In the genomic region with DNA sequence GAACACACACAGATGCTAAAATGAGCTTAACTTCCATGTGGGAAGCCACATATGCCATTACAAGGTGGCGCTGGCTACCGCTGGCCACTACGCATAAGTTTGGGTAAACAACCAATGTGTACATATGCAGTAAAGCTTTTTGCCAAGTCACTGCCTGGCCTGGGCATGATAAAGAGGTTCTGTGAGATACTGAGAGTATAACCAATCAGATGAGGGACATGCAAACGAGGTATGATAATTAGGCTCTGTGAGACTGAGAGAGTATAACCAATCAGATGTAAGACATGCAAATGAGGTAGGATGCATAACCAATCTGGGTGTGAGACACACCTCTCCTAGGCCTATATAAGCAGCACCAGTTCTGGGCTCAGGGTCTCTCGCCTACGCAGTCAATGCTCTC, we compare ENCODE assay signal across 8 mouse cellular contexts. TPM values are rescaled to one million over a fixed set of nuclear protein-coding genes. Genes with fewer than 3 reads are reported as not detected.
DNase-seq lines count a peak whose midpoint lies in the region; ATAC-seq and TF ChIP-seq lines count a peak whose summit lies in the region.
"Not testable (repeated sequence)": the region's sequence is repeated elsewhere in the genome, so short reads cannot be mapped to it uniquely, and the experiment has no call there.
"Had no signal": no experiment of that assay in that cellular context is flagged by ENCODE, and none has a peak within 500 bp of the region (broad histone marks: within the 10 kb centered on the region; RNA-seq: fewer than 3 reads in every experiment).

No protein-coding gene starts in this region.

- TF ChIP-seq CTCF in MEL (IDR thresholded peaks at IDR 0.05 in 2 of 3, conservative IDR thresholded peaks at IDR 0.05 in 1 of 3; ENCODE audit: control insufficient read depth in 1 of 3, insufficient read depth in 1 of 3, low read depth in 2 of 3, low read length in 3 of 3, poor library complexity in 1 of 3, severe bottlenecking in 1 of 3); liver, postnatal 0 days (IDR thresholded peaks at IDR 0.05; ENCODE audit: low read depth): not testable (repeated sequence)

- not testable (repeated sequence) for TF ChIP-seq RAD21 in MEL (IDR thresholded peaks at IDR 0.05; ENCODE audit: low read depth, low read length)

- not testable (repeated sequence) for H3K4me1 ChIP-seq in ES-E14 (ENCODE audit: control insufficient read depth in 2 of 2, insufficient read depth in 2 of 2, low read length in 2 of 2, poor library complexity in 1 of 2); MEL (ENCODE audit: control insufficient read depth in 1 of 2, insufficient read depth in 2 of 2, low read length in 2 of 2); liver, postnatal 0 days (ENCODE audit: insufficient read depth)

- H3K9ac ChIP-seq in ES-E14 (ENCODE audit: insufficient read depth, low read depth, low read length, poor library complexity, severe bottlenecking); MEL (ENCODE audit: control insufficient read depth, low read depth, low read length, poor library complexity, severe bottlenecking); liver, postnatal 0 days (replicated peaks): not testable (repeated sequence)

- H3K4me2 ChIP-seq in liver, postnatal 0 days (ENCODE audit: low read depth, low read length): not testable (repeated sequence)

- peak; percentile 20 for DNase-seq in 416B (ENCODE audit: low read depth)
- not testable (repeated sequence) for DNase-seq in ES-E14 (ENCODE audit: low read depth, low spot score); liver, postnatal 0 days
- peak; percentile 27 for DNase-seq in MEL (ENCODE audit: low read depth, low spot score)
- DNase-seq in R1 (ENCODE audit: low read depth, low spot score): peak; percentile 65
- DNase-seq in ZHBTc4 (ENCODE audit: low read depth, low spot score): peak; percentile 36
- DNase-seq in heart, adult 11 months: peak; percentile 61

- not testable (repeated sequence) for H3K79me2 ChIP-seq in MEL (ENCODE audit: control insufficient read depth, insufficient read depth, low read length, poor library complexity)

- 85% methylated on average over 6 of the region's 6 CpGs for WGBS in liver, postnatal 0 days (ENCODE audit: insufficient replicate concordance)

- H3K4me3 ChIP-seq in ES-E14 (ENCODE audit: insufficient read depth in 1 of 2, low read depth in 1 of 2, low read length in 2 of 2, poor library complexity in 1 of 2, severe bottlenecking in 1 of 2); MEL (ENCODE audit: control insufficient read depth in 1 of 2, insufficient read depth in 1 of 2, low read depth in 2 of 2, low read length in 2 of 2); liver, postnatal 0 days (ENCODE audit: low read depth, low read length): not testable (repeated sequence)

- not testable (repeated sequence) for H3K27ac ChIP-seq in ES-E14 (ENCODE audit: insufficient read depth, low read depth, low read length, poor library complexity, severe bottlenecking); MEL (ENCODE audit: control insufficient read depth, low read depth, low read length); liver, postnatal 0 days (ENCODE audit: low read depth)

- not testable (repeated sequence) for TF ChIP-seq EP300 in MEL (IDR thresholded peaks at IDR 0.05; ENCODE audit: low read depth in 1 of 2, low read length in 2 of 2)
- TF ChIP-seq EP300 in liver, postnatal 0 days (IDR thresholded peaks at IDR 0.05; ENCODE audit: low read depth): 0 out of 2 replicates have a peak, but pooled peaks have one; percentile 10

- H3K27me3 ChIP-seq in MEL (ENCODE audit: control insufficient read depth in 1 of 2, insufficient read depth in 2 of 2, low read length in 2 of 2); liver, postnatal 0 days (ENCODE audit: insufficient read depth, low read length): not testable (repeated sequence)

- in situ Hi-C loops in ES-E14 (cut with MboI; ENCODE audit: low sequenced_read_pairs in 2 of 2, unreplicated experiment in 2 of 2): not testable (repeated sequence)

- not testable (repeated sequence) for H3K9me3 ChIP-seq in ES-E14 (ENCODE audit: control insufficient read depth, insufficient read depth, low read depth, low read length); MEL (replicated peaks; ENCODE audit: insufficient read depth, low read length); liver, postnatal 0 days (ENCODE audit: low read length)

- not testable (repeated sequence) for TF ChIP-seq POLR2A in MEL (IDR thresholded peaks at IDR 0.05; ENCODE audit: control insufficient read depth in 1 of 2, insufficient read depth in 1 of 2, low read depth in 1 of 2, low read length in 2 of 2, poor library complexity in 1 of 2)

- not testable (repeated sequence) for ATAC-seq in liver, postnatal 0 days

- not testable (repeated sequence) for H3K36me3 ChIP-seq in ES-E14 (ENCODE audit: control insufficient read depth, insufficient read depth, low read length, poor library complexity, severe bottlenecking); MEL (ENCODE audit: control insufficient read depth in 1 of 2, insufficient read depth in 2 of 2, low read length in 2 of 2); liver, postnatal 0 days (replicated peaks; ENCODE audit: insufficient read depth, low read length)

TF ChIP-seq in ES-E14, 5 proteins besides CTCF, POLR2A, EP300 and RAD21:
- 0 out of 2 replicates have a peak, but pooled peaks have one; percentile 41 for TF ChIP-seq MAFK (IDR thresholded peaks at IDR 0.05; ENCODE audit: insufficient read depth, low read depth, low read length)

TF ChIP-seq in MEL, 35 proteins besides CTCF, POLR2A, EP300 and RAD21:
- TF ChIP-seq TBP (IDR thresholded peaks at IDR 0.05; ENCODE audit: low read depth, low read length): 0 out of 2 replicates have a peak, but pooled peaks have one; percentile 48

RNA-seq across cellular contexts. Expression of a gene that starts 56.8 kb away (rescaled TPM):
- total RNA-seq in ES-E14 (2012; rRNA removed) (0.40 and 1.2 TPM in 2 replicates), MEL (2012; rRNA removed) (not detected in 2 replicates)
- under 1 TPM in 1 of 2 experiments, not detected in 1; 0.06 TPM for polyA plus RNA-seq in MEL (2012; ENCODE audit: insufficient read depth in 1 of 2, insufficient read length in 2 of 2, low read depth in 1 of 2, low replicate concordance in 2 of 2, missing spikeins in 1 of 2)
- polyA plus RNA-seq in liver, postnatal 0 days (2015; fragmentation: Nextera tagmentation; extraction: Ambion mirVana): 0.36 and 0.62 TPM in 2 replicates
- polyA plus RNA-seq: G1E had no signal
